Mouse (Mus musculus) fibroblast of lung, adult 2 months (primary cell): ENCODE measurements around the gene Cyp4f39.

Experiments used
- DNase-seq: peaks from one replicate; pipeline ENCODE4 v3.0.0-alpha.2; 2011; ENCODE audit warnings: low read depth

Gene Cyp4f39

DNA sequence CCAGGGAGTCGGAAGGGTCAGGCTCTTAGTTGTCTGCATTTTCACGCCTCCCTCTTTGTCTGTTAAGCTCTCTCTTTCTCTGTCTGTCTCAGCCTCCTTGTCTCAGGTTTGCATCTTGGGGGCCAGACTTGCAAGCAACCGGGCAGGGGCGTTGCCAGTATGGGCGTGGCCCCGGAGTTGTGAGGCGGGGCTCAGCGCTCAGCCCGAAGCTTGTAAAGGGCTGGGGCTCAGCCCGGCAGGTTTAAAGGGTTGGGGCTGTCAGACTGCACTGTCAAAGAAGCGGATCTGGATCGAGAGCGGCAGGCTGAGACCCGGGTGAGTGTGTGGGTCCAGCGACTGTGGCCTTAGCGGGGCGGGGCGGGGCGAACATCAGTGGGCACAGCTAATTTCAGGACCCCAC is at the start of gene Cyp4f39:
Gene Cyp4f39 (plus strand): TSS at position 242 of the 400 bp plus-strand sequence.
- no peak for DNase-seq

DNA sequence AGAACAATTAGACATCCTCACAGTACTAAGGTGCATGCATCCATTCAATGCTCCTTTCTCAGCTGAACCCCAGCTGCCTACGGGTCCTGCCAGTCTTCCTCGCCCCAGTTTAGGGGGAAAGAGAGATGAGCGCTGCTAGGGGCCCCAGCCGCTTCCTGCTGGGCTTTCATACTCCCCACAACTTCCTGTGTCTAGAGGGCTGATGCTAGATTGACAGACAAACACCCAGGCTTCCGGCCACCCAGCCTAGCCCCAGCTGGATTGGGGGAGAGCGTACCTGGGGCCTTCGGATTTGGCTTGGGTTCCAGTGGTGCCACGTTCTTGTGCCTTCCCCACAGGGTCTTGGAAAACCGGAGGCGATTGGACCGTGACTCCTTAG is 49.8 kb upstream of the Cyp4f39 start:
- no peak for DNase-seq

DNA sequence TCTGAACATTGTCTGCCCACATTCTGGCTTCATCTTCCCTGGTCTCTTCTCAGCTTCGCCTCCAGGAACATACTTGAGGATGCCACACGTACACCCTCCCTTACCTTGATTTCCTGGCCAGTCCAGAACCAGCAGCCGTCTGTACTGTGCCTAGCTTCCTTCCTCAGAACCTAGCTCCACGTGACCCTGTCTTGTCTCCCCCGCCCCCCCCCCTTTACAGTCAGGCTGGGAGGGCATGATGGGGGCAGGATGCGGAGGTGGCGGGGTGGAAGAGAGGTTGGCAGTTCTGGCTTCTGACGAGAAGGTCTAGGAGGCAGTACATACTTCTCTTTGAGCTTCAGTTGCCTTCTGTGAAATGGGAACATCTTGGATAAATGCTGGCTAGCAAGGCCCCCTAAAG is 49.1 kb upstream of the Cyp4f39 start, which contains the start of gene Rasal3:
Gene Rasal3 (minus strand): TSS at position 167 of the 400 bp plus-strand sequence.
- no peak for DNase-seq

DNA sequence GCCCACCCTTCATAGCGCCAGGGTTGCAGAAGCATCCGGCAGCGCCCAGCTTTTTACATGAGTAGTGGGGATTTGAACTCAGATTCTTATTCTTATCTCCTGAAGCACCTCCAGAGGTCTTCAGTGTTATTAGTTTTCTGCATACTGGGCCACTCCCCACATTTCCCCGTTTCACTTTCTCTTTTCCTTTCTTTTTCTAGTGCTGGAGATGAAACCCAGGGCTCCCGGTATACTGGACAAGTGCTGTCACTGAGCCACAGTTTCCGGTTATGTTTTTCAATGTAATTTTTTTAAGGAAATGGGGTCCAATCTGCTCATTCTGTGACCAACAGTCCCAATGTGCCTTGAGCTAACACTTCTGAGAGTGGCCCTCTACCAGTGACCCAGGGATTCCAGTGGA is 40.6 kb upstream of the Cyp4f39 start:
- no peak for DNase-seq

DNA sequence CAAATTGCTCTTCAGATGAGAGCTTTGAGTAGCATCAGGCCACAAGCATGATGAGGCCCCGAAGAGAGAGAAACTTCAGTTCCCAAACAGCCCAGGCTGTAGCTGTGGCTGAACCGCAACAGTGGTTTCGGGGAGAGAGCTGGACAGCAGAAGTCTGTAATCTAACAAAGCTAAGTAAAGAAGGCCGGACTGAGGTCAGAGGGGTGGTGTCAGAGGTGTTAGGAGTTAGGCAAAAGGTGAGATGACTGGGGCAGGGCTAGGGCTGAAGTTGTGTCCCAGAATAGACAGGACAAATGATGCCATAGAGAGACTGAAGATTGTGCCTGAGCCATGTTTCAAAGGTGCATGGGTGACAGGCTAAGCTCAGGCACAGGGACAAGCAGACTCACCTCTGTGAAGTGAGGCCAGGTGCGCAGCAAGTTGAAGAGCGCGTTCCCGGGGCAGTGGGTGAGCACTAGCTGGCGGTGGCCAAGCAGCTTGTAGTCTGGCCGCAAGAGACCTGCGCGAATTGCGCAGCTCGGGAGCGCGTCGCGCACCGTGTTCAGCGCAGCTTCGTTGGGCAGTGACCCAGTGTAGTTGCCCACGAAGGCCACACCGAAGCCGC is 37.0 kb upstream of the Cyp4f39 start:
- no peak for DNase-seq

DNA sequence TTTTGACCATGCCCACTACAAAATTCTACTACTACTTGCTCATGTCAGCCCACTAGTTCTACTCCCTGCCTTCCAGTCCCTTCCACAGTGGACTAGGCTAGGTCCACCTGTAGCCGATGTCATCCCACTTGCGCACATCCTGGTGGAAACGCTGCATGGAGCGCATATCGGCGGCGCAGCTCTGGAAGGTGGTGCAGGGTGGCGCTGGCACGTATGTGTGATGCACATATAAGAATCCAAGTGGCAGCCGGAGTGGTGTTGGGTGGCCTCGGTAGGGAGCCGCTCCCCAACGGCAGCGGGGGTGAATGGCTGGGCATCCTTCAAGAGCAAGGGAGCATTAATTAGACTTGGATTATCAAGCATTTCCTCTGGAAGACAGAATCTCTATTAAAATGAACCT is 35.8 kb upstream of the Cyp4f39 start:
- no peak for DNase-seq

DNA sequence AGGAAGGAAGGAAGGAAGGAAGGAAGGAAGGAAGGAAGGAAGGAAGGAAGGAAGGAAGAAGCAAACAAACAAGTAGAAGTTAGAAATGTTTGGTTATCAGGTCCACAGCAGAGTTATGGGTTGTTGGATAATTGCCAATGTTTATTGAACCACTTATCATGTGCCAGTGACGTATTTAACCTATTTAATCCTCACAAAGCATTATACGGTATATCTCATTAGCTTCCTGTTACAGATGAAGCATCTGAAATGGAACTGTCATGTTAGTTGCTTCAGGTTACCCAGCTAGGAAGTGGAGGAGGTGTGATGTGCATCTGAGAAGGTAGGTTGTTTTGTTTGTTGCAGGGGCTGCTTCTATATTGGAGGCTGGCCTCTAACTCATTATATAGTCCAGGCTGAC is 32.5 kb upstream of the Cyp4f39 start:
- no peak for DNase-seq

DNA sequence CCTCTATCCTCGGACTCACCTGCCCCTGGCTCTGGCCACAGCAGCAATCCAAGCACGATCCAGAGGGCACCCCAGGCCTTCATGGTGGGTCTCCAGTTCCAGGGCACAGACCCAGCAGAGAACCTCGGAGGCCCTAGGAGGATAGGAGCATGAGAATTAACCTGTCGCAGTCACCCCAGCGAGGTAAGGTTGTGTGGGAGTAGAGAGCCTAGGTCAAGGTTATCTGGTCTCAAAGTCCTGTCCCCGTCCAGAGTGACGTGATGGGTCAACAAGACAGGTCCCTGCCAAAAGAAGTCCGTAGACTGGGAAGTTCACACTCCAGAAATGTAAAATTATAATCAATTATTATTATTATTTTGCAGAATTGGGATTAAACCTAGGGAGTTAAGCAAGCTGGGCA is 31.7 kb upstream of the Cyp4f39 start:
- no peak for DNase-seq

DNA sequence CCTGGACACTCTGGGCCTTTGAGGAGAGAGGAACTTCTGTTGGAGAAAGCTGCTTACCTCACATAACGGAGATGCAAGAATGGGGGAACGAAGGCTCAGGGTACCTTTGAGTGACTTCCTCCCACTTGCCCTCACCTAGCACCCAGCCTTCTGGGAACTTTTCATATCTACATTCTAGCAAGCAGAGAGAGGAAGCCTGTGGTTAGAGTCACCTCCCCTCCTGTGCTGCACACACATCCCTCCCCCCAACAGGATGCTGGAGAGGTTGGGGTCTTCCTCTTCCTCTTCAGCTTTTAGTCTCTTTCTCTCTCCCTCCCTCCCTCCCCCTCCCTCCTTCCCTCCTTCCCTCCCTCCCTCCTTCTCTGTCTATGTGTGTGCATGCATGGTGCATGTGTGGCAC is 28.5 kb upstream of the Cyp4f39 start, which contains the start of gene Pglyrp2:
Gene Pglyrp2 (minus strand): TSS at position 134 of the 400 bp plus-strand sequence.
- no peak for DNase-seq

DNA sequence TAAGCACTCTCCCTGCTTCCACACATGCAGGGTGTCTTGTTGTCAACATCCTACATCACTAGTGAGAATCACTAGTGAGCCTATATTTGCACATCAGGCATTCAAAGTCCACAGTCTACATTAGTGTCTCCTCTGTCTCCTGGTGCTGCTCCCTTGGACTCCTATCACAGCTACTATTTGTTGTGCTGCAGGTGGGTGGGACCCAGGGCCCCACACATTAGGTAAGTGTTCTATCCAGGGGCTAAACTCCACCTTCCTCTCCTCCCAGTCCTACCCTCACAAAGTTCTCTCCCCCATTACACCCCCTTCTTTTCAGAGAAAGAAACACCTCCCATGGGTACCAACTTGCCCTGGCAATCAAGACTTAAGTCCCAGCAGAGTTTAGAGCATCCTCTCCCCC is 25.9 kb upstream of the Cyp4f39 start:
- no peak for DNase-seq

DNA sequence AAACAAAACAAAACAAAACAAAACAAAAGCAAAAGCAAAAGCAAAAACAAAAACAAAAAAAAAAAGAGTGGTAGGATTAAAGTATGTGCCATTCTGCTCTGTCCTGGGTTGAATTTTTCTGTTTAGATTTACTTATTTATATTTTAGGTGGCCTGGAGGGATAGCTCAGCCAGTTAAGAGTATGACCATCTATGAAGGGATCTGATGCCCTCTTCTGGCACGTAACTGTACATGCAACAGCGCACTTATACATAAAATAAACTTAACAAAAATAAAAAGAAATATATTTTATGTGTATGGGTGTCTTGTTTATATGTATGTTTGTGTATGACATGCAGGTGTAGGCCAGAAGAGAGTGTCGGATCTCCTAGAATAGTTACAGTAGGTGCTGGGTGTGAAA is 20.6 kb upstream of the Cyp4f39 start:
- DNase-seq, result no peak

DNA sequence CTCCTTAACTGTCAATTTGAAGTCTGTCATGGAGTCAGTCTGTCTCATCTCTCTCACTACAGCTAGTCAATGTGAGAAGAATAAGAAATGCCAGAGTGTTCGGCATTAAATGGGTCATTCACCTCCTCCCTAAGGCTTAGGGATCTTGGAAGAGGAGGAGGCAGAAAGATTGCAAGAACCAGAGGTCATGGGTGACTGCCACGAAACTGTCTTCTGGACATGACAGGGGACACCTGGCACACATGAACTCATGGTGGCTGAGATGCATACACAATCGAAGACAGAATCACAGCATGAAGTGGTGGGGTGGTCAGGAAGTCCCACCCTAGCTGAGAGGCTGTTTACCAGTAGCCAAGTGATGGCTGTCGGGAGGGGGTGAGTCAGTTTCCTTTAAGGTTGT is 18.2 kb upstream of the Cyp4f39 start:
- no peak for DNase-seq

DNA sequence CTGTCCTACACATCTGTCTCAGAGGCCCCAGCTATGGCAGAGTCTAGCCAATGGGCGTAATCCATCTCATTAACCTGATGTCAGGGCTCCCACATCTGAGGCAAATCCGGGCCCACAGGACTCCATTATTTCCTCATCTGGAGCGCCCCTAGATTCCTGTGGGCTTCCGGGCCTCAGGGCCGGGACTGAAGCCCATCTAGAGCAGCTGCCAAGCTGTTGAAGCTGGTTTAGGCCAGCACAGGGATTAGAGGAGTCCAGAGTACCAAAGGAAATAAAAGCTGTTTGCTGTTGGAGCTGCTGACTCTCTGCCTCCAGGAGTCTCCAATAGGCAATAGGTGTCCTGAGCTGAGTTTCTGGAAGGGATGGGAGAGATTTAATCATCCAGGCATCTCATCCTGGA is 17.4 kb upstream of the Cyp4f39 start:
- peak; percentile 17 for DNase-seq

DNA sequence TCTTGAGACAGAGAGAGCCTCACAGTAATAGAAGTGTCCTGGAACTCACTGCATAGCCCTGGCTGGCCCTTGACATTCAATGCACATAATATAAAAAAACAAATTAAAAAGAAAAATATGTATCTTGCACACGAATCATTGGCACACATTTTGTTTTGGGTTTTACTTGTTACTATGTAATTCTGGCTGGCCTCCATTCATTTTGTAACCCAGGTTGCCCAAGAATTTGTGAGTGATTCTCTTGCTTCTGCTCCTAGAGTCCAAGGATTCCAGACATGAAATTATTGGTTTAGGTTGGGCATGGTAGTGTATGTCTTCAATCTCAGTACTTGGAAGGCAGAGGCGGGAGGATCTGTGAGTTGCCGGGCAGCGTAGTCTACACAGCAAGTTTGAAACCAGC is 15.4 kb upstream of the Cyp4f39 start:
- DNase-seq, result no peak

DNA sequence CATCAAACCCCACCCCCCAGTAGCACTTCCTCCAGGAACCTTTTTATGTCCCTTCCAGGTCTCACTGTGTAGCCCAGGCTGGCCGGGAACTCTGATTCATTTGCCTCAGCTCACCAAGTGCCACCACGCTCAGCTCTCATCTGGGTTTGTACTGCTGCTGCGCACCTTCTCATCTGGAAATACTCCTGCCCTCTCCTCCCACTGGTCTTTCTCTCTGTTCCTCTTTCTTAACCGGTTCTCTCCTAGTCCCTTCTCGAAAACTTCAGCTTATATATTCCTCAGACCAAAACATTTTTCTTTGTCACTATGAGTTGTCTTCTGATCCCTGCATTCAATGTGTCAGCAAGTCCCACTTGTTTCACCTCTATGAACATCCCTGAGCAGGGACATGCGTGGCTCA is 9.3 kb upstream of the Cyp4f39 start:
- no peak for DNase-seq

DNA sequence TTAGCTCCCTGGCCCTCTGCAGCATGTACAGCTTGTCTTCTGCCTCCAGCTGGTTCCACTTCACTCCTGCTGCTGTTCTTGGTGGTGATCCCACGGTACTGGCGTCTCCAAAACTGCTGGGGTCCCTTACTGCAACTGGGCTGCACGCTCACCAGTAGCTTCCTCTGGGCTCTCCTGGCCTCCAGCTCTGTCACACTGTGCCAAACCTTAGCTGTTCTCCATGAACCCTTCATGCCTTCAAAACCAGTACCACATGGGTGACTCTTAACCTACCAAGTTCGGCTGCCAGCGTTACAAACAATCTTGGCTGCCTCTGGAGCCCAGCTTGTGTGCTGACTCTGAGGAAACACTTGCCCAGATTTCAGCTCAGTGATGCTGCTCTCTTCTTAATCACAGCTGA is 7.5 kb upstream of the Cyp4f39 start:
- DNase-seq, result peak; percentile 53

DNA sequence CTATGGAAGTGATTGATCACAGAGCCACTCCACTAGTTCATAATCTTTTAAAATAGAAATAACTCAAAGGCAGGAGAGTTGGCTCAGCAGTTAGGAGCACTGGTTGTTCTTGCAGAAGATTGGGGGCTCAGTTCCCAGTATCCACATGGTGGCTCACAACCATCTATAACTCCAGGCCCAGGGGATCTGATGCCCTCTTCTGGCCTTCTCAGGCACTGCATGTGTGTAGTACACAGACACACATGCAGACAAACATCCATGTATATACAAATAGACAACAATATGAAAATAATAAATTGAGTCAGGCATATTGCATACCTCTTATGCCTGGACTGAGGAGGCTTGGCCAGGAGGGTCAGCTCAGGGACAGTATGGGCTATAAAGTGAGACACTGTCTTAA is 5.3 kb upstream of the Cyp4f39 start:
- DNase-seq, result no peak

DNA sequence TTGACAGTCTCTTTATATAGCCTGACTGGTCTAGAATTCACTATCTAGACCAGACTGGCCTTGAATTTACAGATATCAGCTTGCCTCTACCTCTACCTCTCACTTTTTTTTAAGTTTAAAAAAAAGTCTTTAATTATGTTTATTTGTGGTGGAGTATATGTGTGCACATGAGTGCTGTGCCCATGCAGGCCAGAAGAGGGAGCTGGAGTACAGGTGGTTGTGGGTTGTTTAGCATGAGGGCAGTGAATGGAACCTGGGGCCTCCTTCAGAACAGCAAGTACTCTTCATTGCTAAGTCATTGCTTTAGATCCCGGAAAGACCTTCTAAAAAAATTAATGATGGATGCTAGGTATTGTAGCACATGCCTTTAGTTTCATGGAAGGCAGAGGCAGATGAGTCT is 3.5 kb upstream of the Cyp4f39 start:
- no peak for DNase-seq

DNA sequence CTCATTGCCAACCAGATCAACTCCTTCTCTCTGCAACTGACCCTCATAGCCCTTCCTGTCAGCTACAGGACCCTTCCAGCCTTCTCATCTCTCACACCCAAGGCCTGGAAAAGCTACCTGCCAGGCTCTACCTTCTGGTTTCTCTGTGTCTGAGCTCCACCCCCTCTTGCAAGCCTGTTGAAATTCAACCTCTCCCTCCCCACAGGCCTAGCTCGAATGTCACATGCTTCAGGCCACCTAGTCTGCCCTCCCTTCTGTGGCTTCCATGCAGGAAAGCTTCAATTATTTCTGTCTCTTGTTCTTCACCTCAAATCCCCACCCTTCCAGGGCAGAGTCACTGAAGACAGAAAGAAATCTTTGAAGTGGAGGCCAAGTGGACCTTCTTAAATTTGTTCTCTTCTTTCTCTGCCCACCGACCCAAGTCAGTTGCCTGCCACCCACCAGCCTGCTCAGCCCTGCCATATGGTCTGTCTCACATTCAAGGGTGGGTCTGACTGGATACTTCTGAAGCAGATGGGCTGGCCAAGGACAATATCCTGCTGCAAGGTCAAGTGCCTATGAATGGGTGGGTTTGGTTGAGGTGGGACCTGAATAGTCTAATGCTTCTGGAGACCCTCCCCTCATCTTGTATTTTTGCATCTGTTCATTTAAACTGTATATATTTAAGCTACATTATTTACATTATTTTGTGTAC is 1.5 kb upstream of the Cyp4f39 start:
- DNase-seq, result no peak

DNA sequence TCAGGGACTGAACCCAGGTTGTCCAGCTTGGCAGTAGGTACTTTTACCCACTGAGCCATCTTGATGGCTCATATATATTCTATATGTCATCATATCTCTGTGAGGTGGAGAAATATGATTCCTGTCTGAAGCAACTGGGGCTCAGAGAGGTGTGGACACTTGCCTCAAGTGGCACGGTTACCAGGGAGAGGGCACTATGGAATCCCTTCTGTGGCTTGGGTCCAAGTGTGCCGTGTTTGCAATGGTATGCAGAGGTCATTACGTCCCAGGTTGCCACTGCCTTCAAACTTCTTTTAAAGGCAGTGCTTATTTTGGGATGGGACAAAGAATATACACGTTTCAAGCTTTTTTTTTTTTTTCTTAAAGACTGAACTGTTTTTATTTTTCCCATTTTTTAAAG is 1.7 kb downstream of the Cyp4f39 start:
- no peak for DNase-seq

DNA sequence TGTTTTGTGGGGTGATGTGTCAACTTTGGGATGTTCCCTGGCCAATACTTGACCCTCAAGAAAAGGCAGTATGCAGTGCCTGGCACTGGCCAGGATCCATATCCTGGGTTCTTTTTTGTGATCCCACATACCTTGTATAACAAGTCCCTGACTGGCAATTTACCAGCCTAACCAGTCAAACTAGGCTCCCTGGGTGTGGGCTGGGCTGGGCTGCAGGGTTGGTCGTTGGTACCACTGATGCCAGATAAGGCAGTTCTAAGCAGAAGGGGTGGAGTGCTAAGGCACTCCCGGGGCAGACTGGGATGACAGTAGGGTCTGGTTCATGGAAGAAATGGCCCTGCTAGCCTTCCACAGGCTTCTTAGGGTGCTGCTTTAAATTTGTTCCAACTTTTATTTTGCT is 2.5 kb downstream of the Cyp4f39 start:
- DNase-seq, result no peak

DNA sequence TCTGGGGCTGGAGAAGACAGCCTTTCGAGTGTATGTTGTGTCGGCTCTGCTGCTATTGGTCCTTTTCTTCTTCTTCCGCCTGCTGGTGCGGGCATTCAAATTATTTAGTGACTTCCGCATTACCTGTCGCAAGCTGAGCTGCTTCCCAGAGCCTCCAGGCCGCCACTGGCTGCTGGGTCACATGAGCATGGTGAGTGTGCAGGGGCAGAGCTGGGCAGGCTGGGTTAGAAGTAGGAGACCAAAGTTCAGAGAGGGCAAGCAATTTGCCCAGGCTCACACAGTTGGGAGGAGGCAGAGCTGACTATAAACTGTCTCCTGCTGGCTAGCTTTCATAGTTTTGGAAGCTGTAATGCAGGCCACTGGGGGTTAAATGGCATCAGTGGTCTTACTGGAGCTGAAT is 16.0 kb downstream of the Cyp4f39 start:
- DNase-seq, result no peak

DNA sequence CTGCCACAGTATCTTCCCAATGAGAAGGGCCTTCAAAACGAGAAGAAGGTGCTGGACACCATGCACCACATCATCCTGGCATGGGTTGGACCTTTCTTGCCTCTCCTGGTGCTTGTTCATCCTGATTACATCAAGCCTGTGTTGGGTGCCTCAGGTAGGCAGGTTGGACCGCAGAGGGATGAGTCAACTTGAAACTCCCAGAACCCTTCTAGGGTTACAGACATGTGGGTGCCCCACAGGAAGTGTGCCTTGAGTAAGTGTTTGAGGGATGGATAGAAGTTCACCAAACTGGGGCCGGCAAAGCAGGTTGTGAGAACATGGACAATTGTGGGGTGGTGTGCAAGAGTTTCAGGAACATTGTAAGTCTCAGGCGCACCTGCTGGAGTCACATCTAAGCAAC is 18.3 kb downstream of the Cyp4f39 start:
- DNase-seq, result no peak

DNA sequence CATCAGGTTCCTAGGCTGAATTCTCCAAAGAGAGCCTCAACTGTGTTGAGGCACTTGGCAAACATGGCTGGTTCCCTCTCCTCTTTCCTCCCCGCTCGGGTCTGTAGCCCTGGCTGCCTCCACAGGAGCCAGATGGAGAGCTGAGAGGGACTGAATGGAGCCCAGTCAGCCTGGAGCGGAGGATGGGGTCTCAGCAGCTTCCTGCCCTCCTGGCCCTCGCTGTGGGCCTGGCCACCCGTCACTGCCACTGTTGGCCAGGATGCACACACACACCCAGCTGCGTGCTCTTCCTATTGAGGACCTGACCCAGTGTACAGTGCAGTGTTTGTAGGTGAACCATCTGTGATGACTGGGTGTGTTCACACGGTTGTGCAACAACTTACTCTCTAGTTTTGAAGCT is 19.7 kb downstream of the Cyp4f39 start:
- no peak for DNase-seq
